ENCODE assay signal across 14 mouse cellular contexts in genomic region chr2:146575610-146576297, GRCm38 (mm10).
DNase-seq lines count a peak whose midpoint lies in the region; ATAC-seq and TF ChIP-seq lines count a peak whose summit lies in the region.
"Had no signal": no experiment of that assay in that cellular context is flagged by ENCODE, and none has a peak within 500 bp of the region (broad histone marks: within the 10 kb centered on the region; RNA-seq: fewer than 3 reads in every experiment).

No protein-coding gene starts in this region.

- no peaks in the 10 kb centered on the region for H3K9me3 ChIP-seq in intestine, embryonic 15.5 days
- H3K9me3 ChIP-seq in neural tube, embryonic 15.5 days (replicated peaks) = no peaks in the 10 kb centered on the region
- H3K9me3 ChIP-seq in forebrain, embryonic 12.5 days = no peaks in the 10 kb centered on the region
- H3K9me3 ChIP-seq: forebrain, embryonic 10.5 days; G1E; hindbrain, embryonic 10.5 days had no signal

- ATAC-seq in intestine, embryonic 15.5 days = peak; percentile 16
- ATAC-seq in neural tube, embryonic 15.5 days (ENCODE audit: low FRiP score) = no peak
- no peak for ATAC-seq in forebrain, embryonic 12.5 days (ENCODE audit: low FRiP score)

- TF ChIP-seq CTCF in liver, adult 2 months (IDR thresholded peaks at IDR 0.05; ENCODE audit: low read depth, low read length) = no peak

- intact Hi-C loops in left cerebral cortex, postnatal 25 days (cut with DNase I) = no loop called here

- H3K79me2 ChIP-seq in liver, adult 2 months (ENCODE audit: control insufficient read depth, insufficient read depth, low read length) = no peaks in the 10 kb centered on the region

- no peaks in the 10 kb centered on the region for H3K27me3 ChIP-seq in liver, adult 2 months (ENCODE audit: control insufficient read depth, insufficient read depth, low read length)
- H3K27me3 ChIP-seq in intestine, embryonic 15.5 days (replicated peaks) = no peaks in the 10 kb centered on the region
- H3K27me3 ChIP-seq in neural tube, embryonic 15.5 days (replicated peaks) = no peaks in the 10 kb centered on the region
- no peaks in the 10 kb centered on the region for H3K27me3 ChIP-seq in forebrain, embryonic 12.5 days

- WGBS in liver, adult 2 months = 20% methylated on average over 3 of the region's 3 CpGs
- 53% methylated on average over 3 of the region's 3 CpGs for WGBS in intestine, embryonic 15.5 days
- WGBS in neural tube, embryonic 15.5 days = 50% methylated on average over 3 of the region's 3 CpGs
- 81% methylated on average over 3 of the region's 3 CpGs for WGBS in forebrain, embryonic 12.5 days

- H3K4me3 ChIP-seq in liver, adult 2 months (ENCODE audit: insufficient read depth, low read depth, low read length) = no peak overlapping the region
- no peak overlapping the region for H3K4me3 ChIP-seq in intestine, embryonic 15.5 days (replicated peaks)
- H3K4me3 ChIP-seq in neural tube, embryonic 15.5 days (replicated peaks) = no peak overlapping the region
- no peak overlapping the region for H3K4me3 ChIP-seq in forebrain, embryonic 12.5 days (replicated peaks)
- H3K4me3 ChIP-seq: forebrain, embryonic 10.5 days; hindbrain, embryonic 10.5 days had no signal

- peak overlapping the region; percentile 90 for H3K27ac ChIP-seq in liver, adult 2 months (replicated peaks; ENCODE audit: insufficient read depth, low read depth, low read length)
- H3K27ac ChIP-seq in intestine, embryonic 15.5 days = peak overlapping the region; percentile 73
- peak overlapping the region; percentile 28; the same call in 1 of the 2 replicates for H3K27ac ChIP-seq in neural tube, embryonic 15.5 days (replicated peaks)
- H3K27ac ChIP-seq in forebrain, embryonic 12.5 days = no peak overlapping the region
- H3K27ac ChIP-seq: forebrain, embryonic 10.5 days; hindbrain, embryonic 10.5 days had no signal

- DNase-seq in liver, adult 2 months (ENCODE audit: extremely low read depth, low read depth, low spot score) = peak; percentile 57
- no peak for DNase-seq in liver
- DNase-seq in heart, adult 9 months (ENCODE audit: low spot score in 2 of 2) = peak; percentile 50 to 54
- DNase-seq in left cerebral cortex, postnatal 25 days (ENCODE audit: low spot score in 2 of 2) = no peak
- no peak for DNase-seq in embryo, embryonic 10 days (ENCODE audit: low spot score)
- DNase-seq: adrenal gland, adult 8-10 months; cerebellum, postnatal 10 days had no signal

- H3K9ac ChIP-seq in liver, adult 2 months (ENCODE audit: low read depth, low read length) = peak overlapping the region; percentile 53; the same call in 1 of the 2 replicates
- no peak overlapping the region for H3K9ac ChIP-seq in intestine, embryonic 15.5 days
- H3K9ac ChIP-seq in neural tube, embryonic 15.5 days (replicated peaks) = no peak overlapping the region
- no peak overlapping the region for H3K9ac ChIP-seq in forebrain, embryonic 12.5 days

- H3K4me1 ChIP-seq in liver, adult 2 months (ENCODE audit: control insufficient read depth, insufficient read depth, low read length) = peaks cover 18% of the 10 kb centered on the region
- H3K4me1 ChIP-seq in intestine, embryonic 15.5 days (replicated peaks) = peaks cover 5% of the 10 kb centered on the region; the same call in 1 of the 2 replicates
- peaks cover 12% of the 10 kb centered on the region; the same call in 1 of the 2 replicates for H3K4me1 ChIP-seq in neural tube, embryonic 15.5 days
- H3K4me1 ChIP-seq in forebrain, embryonic 12.5 days = no peaks in the 10 kb centered on the region
- H3K4me1 ChIP-seq: hindbrain, embryonic 10.5 days had no signal

- no peak for TF ChIP-seq POLR2A in liver, adult 2 months (IDR thresholded peaks at IDR 0.05; ENCODE audit: extremely low read depth, insufficient read depth, low read length)

- no peaks in the 10 kb centered on the region for H3K36me3 ChIP-seq in liver, adult 2 months (ENCODE audit: control insufficient read depth, insufficient read depth, low read length)
- H3K36me3 ChIP-seq in intestine, embryonic 15.5 days = no peaks in the 10 kb centered on the region
- no peaks in the 10 kb centered on the region for H3K36me3 ChIP-seq in neural tube, embryonic 15.5 days
- no peaks in the 10 kb centered on the region for H3K36me3 ChIP-seq in forebrain, embryonic 12.5 days (replicated peaks)
- H3K36me3 ChIP-seq: forebrain, embryonic 10.5 days; G1E; hindbrain, embryonic 10.5 days had no signal

- H3K4me2 ChIP-seq in intestine, embryonic 15.5 days (replicated peaks) = 0 out of 2 replicates have a peak overlapping the region, but pooled peaks have one; percentile 0
- H3K4me2 ChIP-seq in neural tube, embryonic 15.5 days = no peak overlapping the region
- H3K4me2 ChIP-seq in forebrain, embryonic 12.5 days = no peak overlapping the region
- H3K4me2 ChIP-seq: midbrain, embryonic 11.5 days had no signal

Comparison
In these comparisons a context has a peak if more than half of its experiments do, and no peak if none do; other contexts are left out.
1. DNase-seq: peak in liver, adult 2 months (single experiment) and heart, adult 9 months (2 of 2); none in liver (single experiment), left cerebral cortex, postnatal 25 days (0 of 2) and embryo, embryonic 10 days (single experiment).